Mouse (Mus musculus) G1E (cell line): ENCODE data around the gene Myo15.

Experiments
- CTCF ChIP-seq: IDR thresholded peaks from 2 replicates; pipeline ENCODE4 v1.5.1; 2012; ENCODE audit warnings: low read depth, low read length, inconsistent platforms, mixed read lengths
- GATA1 ChIP-seq: IDR thresholded peaks from 2 replicates; pipeline ENCODE4 v1.6.1; 2012; ENCODE audit warnings: borderline replicate concordance, low read length, inconsistent platforms, mixed read lengths
- GATA2 ChIP-seq: IDR thresholded peaks from 2 replicates; pipeline ENCODE4 v1.6.1; 2012; ENCODE audit warnings: low read depth, low read length, inconsistent platforms, borderline replicate concordance
- POLR2AphosphoS5 ChIP-seq: IDR thresholded peaks from 2 replicates; pipeline ENCODE4 v1.6.1; 2012; ENCODE audit warnings: low read depth, low read length, inconsistent platforms; ENCODE audit not compliant: insufficient replicate concordance
- TAL1 ChIP-seq: conservative IDR thresholded peaks from 2 replicates; pipeline ENCODE4 v1.6.1; 2012; ENCODE audit warnings: low read depth, low read length, inconsistent platforms, mixed read lengths

DNA sequence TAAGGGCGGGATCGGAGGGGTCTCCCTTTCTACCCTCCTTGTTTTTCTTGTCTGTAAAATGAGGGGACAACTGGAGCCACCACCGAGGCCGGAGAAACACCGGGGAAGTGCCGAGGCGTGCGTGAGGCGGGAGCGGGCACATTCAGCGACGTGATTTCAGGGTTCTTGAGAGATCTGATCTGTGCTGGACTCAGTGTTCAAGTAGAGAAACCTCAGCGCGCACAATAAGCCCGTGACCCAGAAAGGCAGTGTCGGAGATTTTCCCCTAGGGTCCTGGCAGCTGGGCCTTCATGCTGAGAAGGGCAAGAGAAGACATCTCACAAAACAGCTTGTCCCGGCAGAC lies 14.4 kb upstream of the Myo15 start:
- TF ChIP-seq CTCF (no peak), TAL1 (no peak), GATA1 (no peak), POLR2AphosphoS5 (no peak), GATA2 (no peak)
